Mouse (Mus musculus) inflammation-experienced regulatory T-cells, adult 6 months (primary cell): ENCODE data around the gene Ankk1. TPM values are rescaled to one million over a fixed set of nuclear protein-coding genes. Genes with fewer than 3 reads are reported as not detected.

Experiments used
- polyA plus RNA-seq, 3 experiments: library from polyadenylated mRNA; unstranded; fragments of 100-300 nt; shearing (Covaris generic); gene quantifications; one replicate each; pipeline ENCODE4 v1.2.1; 2017

Ankk1 gene
- polyA plus RNA-seq, 3 experiments from 2014 or later = not detected

Other genes starting within 250 kb of the Ankk1 start
- gene Gm4894, start 176.5 kb downstream of the Ankk1 start, polyA plus RNA-seq = not detected
- gene Drd2, start 86.4 kb downstream of the Ankk1 start, polyA plus RNA-seq = not detected
- gene Ttc12, start 59.2 kb upstream of the Ankk1 start, polyA plus RNA-seq = not detected